Mouse (Mus musculus): ENCODE measurements around the gene Gpa33.

The Gpa33 gene

DNA sequence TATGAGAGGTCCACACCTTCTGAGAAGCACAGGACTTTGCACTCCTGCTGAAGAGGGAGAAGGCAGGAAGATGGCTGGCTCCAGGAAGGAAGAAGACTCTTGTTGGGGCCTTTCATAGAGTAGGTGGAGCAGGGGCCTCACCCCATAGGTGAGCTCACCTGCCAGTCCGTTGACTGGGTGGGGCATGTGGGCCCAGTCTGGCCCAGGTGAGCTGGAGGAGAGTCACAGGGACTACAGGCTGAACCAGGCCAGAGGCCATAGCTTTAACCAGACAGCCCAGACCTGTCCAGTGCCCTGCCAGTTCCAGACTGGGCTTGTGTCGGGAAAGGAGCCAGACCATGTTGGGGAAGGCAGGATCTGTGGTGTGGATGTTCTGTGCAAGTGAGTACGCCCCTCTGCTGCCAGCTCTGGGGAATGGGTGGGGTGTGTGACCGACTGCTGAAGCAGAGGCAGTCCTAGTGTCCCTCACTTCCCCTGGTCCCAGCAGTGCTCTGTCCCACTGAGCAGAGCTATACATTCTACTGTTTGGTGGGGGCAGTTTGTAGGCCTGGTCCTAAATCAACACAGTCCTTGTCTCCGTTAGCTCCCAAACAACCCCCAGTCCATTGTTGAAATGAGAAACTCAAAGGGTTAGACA, at the start of gene Gpa33:
Gpa33 (plus strand) TSS at position 15 of the 637 bp plus-strand sequence.
- DNase-seq (ENCODE audit: extremely low read depth, insufficient read length, low spot score): peak; percentile 56

DNA sequence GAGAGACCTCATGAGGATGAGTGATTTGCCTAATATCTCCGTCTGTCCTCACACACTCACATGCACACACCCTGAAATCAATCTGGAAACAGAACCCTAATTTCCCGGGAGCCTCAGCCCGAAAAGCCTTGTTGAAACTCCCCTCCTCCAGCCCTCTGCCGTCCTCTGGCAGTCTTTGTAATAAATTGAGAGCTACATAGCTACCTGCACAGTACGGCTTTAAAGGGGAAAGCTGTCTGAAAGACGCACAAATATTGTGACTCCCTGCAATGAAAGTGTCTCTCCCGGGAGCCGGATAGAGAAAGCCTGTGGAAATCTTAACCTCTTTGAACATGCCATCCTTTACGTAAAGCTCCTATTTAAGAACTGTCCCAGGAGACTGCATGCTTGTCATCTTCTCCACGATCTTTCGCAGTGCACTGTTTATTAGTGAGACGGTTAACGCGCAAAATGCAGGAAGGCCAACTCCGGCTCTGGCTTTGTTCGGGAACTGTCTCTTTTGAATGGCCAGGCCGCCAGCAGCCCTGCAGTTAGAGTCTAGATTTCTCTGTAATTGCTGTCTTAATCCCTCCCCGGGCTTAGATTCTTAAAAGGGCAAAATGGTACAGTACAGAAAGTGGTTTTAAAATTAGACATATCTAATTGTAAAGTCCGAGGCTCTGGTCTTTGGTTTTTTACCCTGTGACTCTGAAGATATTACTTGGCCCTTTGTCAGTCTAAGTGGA, 41.4 kb upstream of the Gpa33 start:
- no peak for DNase-seq (ENCODE audit: extremely low read depth, insufficient read length, low spot score)

DNA sequence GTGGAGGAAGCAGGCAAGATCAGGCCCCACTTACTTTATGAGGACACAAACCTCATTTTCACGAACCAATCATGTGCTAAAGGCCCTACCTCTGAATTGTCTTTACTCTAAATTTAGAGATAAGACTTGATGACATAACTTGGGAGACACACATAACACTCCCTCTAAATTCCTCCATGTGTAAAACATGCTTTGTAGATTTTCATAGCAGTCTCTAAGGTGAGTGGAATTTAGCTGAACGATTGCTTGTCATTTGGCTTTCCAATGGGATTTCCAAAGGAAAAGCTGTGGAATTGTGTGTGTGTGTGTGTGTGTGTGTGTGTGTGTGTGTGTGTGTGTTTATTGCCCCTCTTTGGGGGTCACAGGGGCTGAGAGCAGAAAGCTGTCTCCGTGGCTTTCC, 40.7 kb upstream of the Gpa33 start:
- DNase-seq (ENCODE audit: extremely low read depth, insufficient read length, low spot score): no peak

DNA sequence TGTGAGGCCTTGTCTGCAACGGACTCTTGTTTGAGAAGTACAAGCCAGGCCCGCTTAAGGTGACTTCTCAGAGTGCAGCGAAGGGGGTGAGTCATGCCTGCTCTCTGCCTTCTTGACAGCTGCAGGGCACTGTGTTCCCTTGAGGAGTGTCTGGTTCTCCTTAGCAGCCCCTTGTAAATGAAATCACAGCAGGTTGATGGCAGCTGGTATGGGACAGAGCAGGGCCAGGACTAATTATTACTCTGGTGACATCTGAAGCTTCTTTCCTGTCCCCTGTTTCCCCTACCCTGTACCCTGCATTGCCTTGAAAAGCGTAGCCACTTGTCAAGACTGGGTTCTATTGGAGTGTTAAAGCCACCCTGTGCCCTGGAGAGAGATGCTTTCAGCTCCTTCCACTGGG, 40.3 kb upstream of the Gpa33 start:
- no peak for DNase-seq (ENCODE audit: extremely low read depth, insufficient read length, low spot score)

DNA sequence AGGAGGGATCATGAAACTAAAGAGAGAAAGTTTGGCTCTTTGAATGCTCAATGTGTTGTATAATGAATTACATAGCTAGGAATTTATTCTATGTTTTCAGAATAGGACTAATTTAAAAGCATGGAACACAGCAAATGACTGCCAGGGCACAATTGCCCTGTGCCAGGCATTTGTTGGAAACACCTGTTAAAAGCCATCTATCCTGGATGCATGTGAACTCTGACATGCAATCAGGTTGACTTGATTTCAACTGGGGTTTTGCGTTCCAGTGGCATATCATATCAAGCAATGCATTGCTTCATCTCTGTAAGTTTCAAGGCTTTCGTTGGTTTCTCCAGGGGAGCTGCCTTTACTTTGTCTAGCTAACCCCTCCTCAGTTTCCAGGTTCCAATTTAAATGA, 39.7 kb upstream of the Gpa33 start:
- DNase-seq (ENCODE audit: extremely low read depth, insufficient read length, low spot score): no peak

DNA sequence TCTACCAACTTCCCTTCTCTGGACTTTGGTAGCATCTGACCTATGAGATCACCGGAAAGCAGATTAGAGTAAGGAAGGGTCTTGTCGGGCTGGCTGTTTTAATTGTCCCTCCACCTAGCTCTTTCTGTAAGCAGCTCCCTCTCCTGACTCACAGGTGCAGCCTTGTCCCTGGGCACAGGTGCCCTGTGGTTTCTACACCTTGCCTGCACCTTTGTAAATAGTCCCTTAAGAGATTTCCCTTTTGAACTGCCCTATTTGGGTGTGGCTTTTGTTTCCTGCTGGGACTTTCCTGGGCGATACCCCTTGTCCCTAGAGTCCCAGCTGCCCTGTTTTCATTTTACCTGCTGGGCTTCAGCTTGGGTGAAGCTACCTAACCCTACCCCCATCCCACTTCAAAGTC, 35.6 kb upstream of the Gpa33 start:
- DNase-seq (ENCODE audit: extremely low read depth, insufficient read length, low spot score): no peak

DNA sequence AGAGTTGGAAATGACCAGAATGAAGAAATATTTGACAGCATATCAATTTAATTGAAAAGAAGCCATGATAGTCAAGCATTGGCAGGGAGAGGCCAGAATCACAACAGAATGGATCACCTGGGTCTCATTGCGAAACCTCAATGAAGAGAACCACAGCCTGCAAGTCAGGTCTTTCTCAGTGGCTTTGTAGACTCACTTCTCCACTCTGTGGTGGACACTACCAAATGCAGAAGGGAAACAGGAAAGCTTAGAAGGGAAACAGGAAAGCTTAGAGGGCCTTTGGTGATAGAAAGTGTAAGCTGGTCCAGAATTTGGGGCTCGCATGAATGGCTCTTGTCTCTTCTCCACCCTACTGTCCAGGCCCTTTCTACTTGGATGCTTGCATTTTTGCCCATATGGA, 31.9 kb upstream of the Gpa33 start:
- DNase-seq (ENCODE audit: extremely low read depth, insufficient read length, low spot score): no peak

DNA sequence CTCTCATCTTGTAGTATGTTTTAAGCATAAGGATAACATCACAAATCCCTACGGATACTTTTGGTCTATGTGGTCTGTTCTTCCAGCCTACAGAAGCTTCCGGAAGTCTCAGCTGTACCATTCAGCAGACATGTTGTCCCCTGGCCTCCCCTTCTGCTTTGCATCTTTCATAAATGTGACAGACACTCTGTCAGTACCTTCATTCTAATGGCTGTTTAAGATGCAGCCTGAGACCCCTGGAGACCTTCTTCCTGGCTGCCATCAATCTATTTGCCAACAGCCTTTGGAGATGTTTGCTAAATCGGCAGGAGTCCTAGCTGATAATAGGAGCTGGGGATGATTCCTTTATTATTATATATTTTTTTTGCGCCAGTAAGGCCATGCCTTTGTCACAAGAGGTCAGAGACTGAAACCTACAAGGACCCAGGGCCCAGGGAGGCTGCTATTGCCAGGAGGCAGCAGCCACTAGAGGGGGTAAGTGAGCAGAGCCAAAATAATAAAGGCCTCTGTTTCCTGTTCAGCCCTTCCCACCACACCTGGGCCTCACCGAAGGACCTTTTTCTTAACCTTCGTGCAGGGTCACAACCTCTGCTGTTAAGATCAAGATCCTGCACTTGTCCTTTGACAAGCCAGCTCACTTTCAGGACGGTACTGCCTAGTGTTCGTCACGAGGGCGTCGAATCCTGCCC, 27.0 kb upstream of the Gpa33 start:
- no peak for DNase-seq (ENCODE audit: extremely low read depth, insufficient read length, low spot score)

DNA sequence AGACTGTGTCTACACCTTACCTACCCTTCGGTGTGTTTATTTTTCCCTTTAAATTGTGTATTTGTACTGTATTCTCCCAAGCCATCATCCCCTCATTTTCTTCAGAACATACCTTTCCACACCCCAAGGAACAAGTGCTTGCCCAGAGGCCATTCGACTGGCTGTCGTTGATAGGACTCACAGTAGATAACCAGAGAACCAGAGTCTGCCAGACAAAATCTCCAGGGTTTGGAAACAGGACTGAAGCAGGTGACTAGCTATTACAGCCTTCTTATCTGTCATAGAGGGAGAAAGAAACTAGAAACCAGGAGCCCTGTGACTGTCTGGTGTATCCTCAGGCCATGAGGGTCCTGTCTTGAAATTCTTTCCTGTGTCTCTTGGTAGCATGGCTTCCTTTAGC, 25.2 kb upstream of the Gpa33 start:
- no peak for DNase-seq (ENCODE audit: extremely low read depth, insufficient read length, low spot score)

DNA sequence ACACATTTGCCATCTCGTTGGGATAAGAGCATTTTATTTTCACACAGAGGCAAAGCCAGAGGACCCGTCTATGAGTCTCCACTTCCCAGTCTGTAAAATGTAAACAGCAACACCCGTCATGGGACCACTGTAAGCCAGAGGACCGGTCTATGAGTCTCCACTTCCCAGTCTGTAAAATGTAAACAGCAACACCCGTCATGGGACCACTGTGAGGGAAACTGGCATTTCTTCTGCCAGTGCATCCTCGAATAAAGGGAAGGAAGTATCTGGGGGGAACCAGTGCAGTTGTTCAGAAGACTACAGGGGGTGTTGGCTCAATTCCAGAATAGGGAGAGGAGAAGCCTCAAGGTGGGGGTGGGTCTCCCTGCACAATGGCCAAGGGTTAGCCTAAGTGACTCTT, 24.6 kb upstream of the Gpa33 start:
- DNase-seq (ENCODE audit: extremely low read depth, insufficient read length, low spot score): no peak

DNA sequence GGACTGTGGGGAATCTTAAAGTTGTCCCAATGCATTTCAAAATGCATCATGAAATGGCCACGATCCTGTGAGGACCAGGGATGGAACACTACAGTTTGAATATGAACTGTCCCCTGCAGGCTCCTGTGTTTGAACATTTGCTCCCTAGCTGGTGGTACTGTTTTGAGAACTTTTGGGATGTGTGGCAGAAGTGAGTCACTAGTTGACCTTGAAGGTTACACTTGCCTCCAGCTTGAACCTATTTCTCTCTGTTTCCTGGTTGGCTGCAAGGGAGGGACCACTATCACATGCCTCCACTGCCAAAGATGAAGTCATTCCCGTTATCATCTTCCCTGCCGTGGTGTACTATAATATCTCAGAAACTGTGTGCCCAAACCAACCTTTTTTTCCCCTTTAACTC, 15.1 kb upstream of the Gpa33 start:
- no peak for DNase-seq (ENCODE audit: extremely low read depth, insufficient read length, low spot score)

DNA sequence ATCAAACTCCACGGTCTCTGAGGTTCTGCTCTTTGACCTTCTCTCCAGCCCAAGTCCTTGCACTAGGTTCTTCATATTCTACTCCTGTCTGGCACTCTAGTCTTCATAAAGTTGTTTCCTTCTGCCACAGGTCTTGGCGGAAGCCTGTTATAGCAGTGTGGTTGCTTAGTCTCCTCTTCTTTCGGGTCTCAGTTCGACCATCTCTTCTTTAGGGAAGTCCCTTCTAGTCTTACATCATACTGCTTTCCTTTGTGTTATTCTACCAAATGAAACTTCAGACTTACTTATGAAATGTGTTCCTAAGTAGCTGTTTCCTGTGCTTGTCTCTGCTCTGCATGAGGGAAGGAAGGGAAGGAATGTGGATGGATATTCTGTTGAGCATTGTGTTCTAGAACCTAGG, 14.3 kb upstream of the Gpa33 start:
- DNase-seq (ENCODE audit: extremely low read depth, insufficient read length, low spot score): no peak

DNA sequence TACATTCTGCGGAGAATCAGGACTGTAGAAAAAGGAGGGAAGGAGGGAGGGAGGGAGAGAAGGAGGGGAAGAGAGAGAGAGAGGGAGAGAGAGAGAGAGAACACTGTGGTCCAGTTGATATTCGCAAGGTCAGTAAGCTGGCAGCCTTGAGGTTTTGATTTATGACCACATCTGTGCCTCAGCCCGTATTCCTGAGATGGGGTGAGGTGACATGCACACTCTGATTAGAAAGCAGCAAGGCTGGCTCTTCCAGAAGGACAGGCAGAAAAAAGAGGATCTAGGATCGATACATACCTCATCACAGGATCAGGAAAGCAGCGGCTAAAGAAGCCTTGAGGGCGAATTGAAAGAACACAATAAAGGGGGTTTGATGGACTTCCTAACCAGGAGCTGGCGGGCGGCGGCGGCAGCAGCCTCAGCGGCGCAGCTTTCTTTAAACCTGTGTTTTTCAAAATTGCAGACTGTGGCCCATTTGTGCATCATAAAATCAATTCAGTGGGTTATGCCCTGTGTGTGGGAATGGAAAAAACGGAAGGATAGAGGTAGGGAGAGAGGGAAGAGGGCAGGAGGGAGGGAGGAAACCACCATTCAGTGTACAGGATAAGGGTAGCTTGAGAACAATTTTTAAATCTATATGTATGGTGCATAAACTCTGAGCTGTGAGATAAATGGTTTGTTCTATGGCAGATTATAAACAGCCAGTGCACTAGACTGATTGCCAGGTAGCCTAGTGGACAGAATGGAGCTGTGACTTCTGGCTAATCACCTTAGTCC, 12.0 kb upstream of the Gpa33 start:
- no peak for DNase-seq (ENCODE audit: extremely low read depth, insufficient read length, low spot score)

DNA sequence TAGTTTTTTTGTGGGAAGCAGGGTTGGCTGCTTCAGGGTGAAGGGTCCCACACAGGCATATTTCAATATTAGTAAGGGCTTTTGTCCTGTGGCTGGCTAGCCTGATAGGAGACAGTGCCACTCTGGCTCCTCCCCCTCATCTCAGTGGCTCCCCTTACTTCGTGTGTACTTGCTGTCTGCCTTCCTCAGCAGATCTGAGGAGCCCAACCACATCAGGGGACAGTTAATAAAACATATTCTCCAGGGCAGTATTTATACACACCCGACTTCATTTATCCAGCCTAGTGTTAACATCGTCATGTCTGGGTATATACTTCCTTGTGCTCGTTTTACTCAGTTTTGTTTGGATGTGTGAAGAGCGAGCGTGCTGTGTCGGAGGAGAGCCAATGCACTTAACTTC, 7.9 kb upstream of the Gpa33 start:
- DNase-seq (ENCODE audit: extremely low read depth, insufficient read length, low spot score): no peak

DNA sequence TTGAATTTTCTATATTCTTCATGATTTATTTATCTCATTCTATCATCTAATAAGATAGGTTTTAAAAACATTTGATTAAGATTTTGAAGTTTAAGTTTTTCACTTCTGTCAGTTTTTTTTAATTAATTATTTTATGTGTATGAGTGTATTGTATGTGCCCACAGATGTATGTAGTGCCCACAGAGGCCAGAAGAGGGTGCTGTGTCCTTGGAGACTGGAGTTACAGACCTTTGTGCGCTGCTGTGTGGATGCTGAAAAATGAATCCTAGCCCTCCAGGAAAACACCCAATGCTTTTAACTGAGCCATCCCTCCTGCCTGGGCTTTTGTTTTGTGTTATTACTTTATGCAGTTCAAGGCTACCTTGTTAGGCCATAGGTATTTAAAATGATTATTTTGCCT, 7.0 kb upstream of the Gpa33 start:
- DNase-seq (ENCODE audit: extremely low read depth, insufficient read length, low spot score): no peak

DNA sequence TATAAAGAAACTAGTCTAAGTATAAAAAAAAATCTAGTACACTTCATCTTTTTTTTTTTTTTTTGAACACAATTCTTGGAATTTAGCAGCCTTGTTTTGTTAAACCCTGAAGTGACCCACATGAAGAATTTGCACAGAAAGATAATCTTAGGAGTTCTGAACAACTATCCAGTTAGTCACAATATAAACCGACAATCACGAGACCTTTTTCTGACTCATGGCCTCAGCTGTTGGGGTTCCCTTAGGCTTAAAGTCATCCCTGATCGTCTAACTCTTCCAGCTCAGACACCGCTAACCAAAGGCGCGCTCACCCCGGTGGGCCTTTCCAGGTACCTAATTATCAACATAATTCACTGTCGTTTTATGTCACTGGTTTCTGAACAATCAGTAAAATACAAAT, 6.3 kb upstream of the Gpa33 start:
- no peak for DNase-seq (ENCODE audit: extremely low read depth, insufficient read length, low spot score)

DNA sequence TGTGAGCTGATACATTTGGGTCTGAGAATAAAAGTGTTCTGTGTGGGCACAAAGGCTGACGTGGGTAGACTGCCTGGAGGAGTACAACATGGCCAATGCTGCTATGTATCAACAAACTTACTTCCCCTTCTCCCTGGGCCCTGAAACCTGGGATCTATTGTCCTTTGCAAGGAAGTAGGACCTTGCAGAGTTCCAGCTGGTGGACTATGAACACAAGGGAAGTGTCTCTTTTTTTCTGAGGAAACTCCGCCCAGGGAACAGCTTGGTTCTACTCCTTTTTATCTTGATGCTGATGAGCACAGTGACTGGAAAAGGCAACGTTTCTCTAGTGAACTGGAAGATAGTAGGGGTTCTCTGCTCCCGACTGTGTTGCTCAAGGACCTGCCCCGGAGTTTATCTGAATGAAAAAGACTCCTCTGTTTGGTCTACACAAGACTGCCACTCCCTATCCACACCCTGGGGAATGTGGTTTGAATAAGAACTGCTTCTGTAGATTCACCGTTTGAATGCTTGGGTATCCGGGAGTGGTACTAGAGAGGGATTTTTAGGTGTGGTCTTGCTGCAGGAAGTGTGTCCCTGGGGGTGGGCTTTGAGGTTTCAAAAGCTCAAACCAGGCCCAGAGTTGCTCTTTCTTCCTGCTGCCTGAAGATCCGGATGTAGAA, 5.0 kb upstream of the Gpa33 start:
- DNase-seq (ENCODE audit: extremely low read depth, insufficient read length, low spot score): no peak

DNA sequence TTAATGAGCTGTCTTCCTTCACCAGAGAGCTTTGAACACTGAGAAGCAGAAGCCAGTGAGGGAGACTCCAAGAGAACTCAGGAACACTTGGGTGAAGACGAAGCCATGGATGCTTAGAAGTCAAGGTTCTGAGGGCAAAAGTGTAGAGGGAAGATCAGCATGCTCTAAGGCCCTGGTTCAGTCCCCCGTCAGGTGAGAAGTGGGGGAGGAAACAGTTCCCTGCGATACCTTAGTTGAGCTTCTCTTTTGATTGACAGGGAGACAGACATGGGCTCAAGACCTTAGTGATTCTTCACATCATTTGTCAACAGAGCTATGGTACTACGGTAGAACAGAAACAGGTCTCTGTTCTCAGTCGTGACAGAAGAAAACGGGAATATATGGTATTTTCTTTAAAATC, 3.7 kb upstream of the Gpa33 start:
- DNase-seq (ENCODE audit: extremely low read depth, insufficient read length, low spot score): no peak

DNA sequence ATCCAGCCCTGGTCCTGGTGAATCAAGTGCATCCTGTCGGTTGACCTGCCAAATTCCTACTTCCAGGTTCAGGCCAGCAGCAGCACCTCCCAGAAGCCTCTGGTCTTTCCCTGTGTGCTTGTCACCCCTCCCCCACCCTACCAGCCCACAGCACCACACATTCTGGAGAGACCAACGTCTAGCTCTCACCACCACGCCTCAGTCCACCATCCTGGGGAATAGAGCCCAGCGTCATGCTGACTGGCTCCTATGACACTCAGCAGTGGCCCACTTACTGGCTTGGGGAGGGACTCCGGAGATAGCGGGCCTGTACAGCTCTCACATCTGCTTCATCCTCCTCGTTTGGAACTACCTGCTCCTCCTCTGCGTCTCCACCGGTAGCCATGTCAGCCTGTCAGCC, 3.2 kb upstream of the Gpa33 start:
- no peak for DNase-seq (ENCODE audit: extremely low read depth, insufficient read length, low spot score)

DNA sequence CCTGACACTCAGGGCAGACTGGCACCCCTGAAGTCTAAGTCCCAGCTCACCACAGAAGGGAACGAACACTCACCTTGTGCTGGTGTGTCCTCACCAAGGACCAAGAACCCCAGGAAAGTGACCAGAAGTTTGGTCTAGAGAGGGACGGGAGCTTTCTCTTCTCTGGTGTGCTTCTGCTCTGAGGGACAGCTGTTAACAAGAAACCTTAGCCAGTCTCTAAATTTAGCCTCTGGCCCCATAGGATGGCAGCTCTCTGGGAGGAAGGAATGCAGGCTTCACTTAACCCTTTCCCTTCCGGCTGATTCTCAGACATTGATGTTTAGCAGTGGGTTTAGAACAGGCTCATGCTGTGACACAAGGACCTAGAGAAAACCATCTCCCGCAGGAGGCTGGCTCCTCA, 2.3 kb upstream of the Gpa33 start, which contains the start of gene Dusp27:
Dusp27 (minus strand) TSS at position 204 of the 400 bp plus-strand sequence.
- no peak for DNase-seq (ENCODE audit: extremely low read depth, insufficient read length, low spot score)

DNA sequence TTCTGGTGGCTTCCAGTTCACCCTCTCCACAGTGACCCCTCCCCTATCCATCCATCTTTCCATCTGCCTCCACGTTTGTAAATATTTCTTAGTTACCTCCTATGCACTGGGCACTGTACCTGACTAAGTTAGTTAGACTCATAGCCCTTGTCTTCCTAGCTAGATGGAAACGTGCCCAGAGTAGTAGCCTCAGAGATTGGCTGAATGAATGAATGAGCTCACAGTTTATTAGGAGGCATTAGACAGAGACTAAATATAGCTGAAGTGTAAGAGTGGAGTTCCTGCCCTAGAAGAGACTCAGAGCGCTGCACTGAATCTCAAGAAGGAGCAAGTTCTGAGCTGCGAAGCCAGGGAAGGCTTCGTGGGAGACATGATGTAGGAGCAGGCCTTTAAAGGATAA, 1.5 kb upstream of the Gpa33 start:
- DNase-seq (ENCODE audit: extremely low read depth, insufficient read length, low spot score): no peak

Data from 3134 (cell line).